Mouse (Mus musculus): ENCODE measurements around the gene Slc2a5. TPM values are rescaled to one million over a fixed set of nuclear protein-coding genes. Genes with fewer than 3 reads are reported as not detected.

The Slc2a5 gene
- polyA plus RNA-seq, 1 experiment from 2014 or later = 2.3 TPM

- no peaks in the 10 kb centered on the region for H3K27me3 ChIP-seq (replicated peaks; ENCODE audit: control insufficient read depth, insufficient read depth, low read length)
- no peaks in the 10 kb centered on the region for H3K9me3 ChIP-seq (replicated peaks; ENCODE audit: control insufficient read depth, low read length)
- no peak overlapping the region for H3K9ac ChIP-seq (ENCODE audit: low read length)
- no peaks in the 10 kb centered on the region for H3K36me3 ChIP-seq (ENCODE audit: control insufficient read depth, insufficient read depth, low read length)
- no peak overlapping the region for H3K27ac ChIP-seq (ENCODE audit: low read depth, low read length)
- H3K4me3 ChIP-seq (ENCODE audit: low read depth, low read length) = no peak overlapping the region
- ATAC-seq (no peak), DNase-seq (ENCODE audit: low spot score) (no peak)
- 89% methylated on average over 7 of the region's 7 CpGs for WGBS
- H3K4me2 ChIP-seq (ENCODE audit: low read length) = no peak overlapping the region
- no peaks in the 10 kb centered on the region for H3K4me1 ChIP-seq (ENCODE audit: control insufficient read depth, insufficient read depth, low read length)
Measured at GRCm38 (mm10) chr4:150181304-150181703, 62.2 kb downstream of the Slc2a5 start.

GRCm38 (mm10) chr4:150188236-150188635, 69.2 kb downstream of the Slc2a5 start:
- H3K4me3 ChIP-seq (ENCODE audit: low read depth, low read length) = no peak overlapping the region
- no peak overlapping the region for H3K9ac ChIP-seq (ENCODE audit: low read length)
- no peak overlapping the region for H3K27ac ChIP-seq (ENCODE audit: low read depth, low read length)
- no peak for DNase-seq (ENCODE audit: low spot score)
- H3K27me3 ChIP-seq (replicated peaks; ENCODE audit: control insufficient read depth, insufficient read depth, low read length) = no peaks in the 10 kb centered on the region
- no peaks in the 10 kb centered on the region for H3K36me3 ChIP-seq (ENCODE audit: control insufficient read depth, insufficient read depth, low read length)
- ATAC-seq = no peak
- no peaks in the 10 kb centered on the region for H3K9me3 ChIP-seq (replicated peaks; ENCODE audit: control insufficient read depth, low read length)
- H3K4me1 ChIP-seq (ENCODE audit: control insufficient read depth, insufficient read depth, low read length) = no peaks in the 10 kb centered on the region
- WGBS = 48% methylated on average over 11 of the region's 11 CpGs
- H3K4me2 ChIP-seq (ENCODE audit: low read length) = no peak overlapping the region

- Histone ChIP-seq H3K27ac (ENCODE audit: low read depth, low read length) (no peak overlapping the region), H3K27me3 (replicated peaks; ENCODE audit: control insufficient read depth, insufficient read depth, low read length) (no peaks in the 10 kb centered on the region), H3K9me3 (replicated peaks; ENCODE audit: control insufficient read depth, low read length) (no peaks in the 10 kb centered on the region), H3K9ac (ENCODE audit: low read length) (no peak overlapping the region), H3K4me1 (ENCODE audit: control insufficient read depth, insufficient read depth, low read length) (no peaks in the 10 kb centered on the region), H3K4me2 (ENCODE audit: low read length) (no peak overlapping the region), H3K4me3 (ENCODE audit: low read depth, low read length) (no peak overlapping the region), H3K36me3 (ENCODE audit: control insufficient read depth, insufficient read depth, low read length) (no peaks in the 10 kb centered on the region)
- DNase-seq (ENCODE audit: low spot score) (no peak), ATAC-seq (no peak)
- 84% methylated on average over 6 of the region's 6 CpGs for WGBS
Measured at GRCm38 (mm10) chr4:150192199-150192598, 73.1 kb downstream of the Slc2a5 start.

Other genes with a start within 250 kb of the Slc2a5 start
- 4.8 and 6.2 TPM in 2 replicates for gene Spsb1, start 164.2 kb upstream of the Slc2a5 start, polyA plus RNA-seq (2014; fragmentation: Nextera tagmentation; extraction: Ambion mirVana)
- 1.5 and 1.8 TPM in 2 replicates for gene H6pd, start 110.3 kb upstream of the Slc2a5 start, polyA plus RNA-seq (2014; fragmentation: Nextera tagmentation; extraction: Ambion mirVana)
- gene Gpr157, start 31.9 kb upstream of the Slc2a5 start, polyA plus RNA-seq (2014; fragmentation: Nextera tagmentation; extraction: Ambion mirVana) = 0.05 and 0.06 TPM in 2 replicates
- not detected in 2 replicates for gene Slc2a7, start 29.7 kb downstream of the Slc2a5 start, polyA plus RNA-seq (2014; fragmentation: Nextera tagmentation; extraction: Ambion mirVana)
- not detected in 2 replicates for gene Car6, start 82.0 kb downstream of the Slc2a5 start, polyA plus RNA-seq (2014; fragmentation: Nextera tagmentation; extraction: Ambion mirVana)
- gene Eno1, start 117.4 kb downstream of the Slc2a5 start, polyA plus RNA-seq (2014; fragmentation: Nextera tagmentation; extraction: Ambion mirVana) = 958 and 988 TPM in 2 replicates
- 21.2 and 25.1 TPM in 2 replicates for gene Rere, start 162.4 kb downstream of the Slc2a5 start, polyA plus RNA-seq (2014; fragmentation: Nextera tagmentation; extraction: Ambion mirVana)